18 mouse cellular contexts compared by ENCODE assay signal in genomic region chr11:22718036-22718435, GRCm38 (mm10).
"Had no signal": no experiment of that assay in that cellular context is flagged by ENCODE, and none has a peak within 500 bp of the region (broad histone marks: within the 10 kb centered on the region; RNA-seq: fewer than 3 reads in every experiment).

No protein-coding gene starts in this region.

- DNase-seq: lung, adult 18-20 months; lung, embryonic 14.5 days; lung, postnatal 10 days; lung, postnatal 4 days; retina, postnatal 1 day; right cerebral cortex, adult 18-20 months; right cerebral cortex, postnatal 25 days; right cerebral cortex, postnatal 4 days; spleen, adult 18-20 months; thymus, adult 18-20 months; thymus, postnatal 14 days; thymus, postnatal 36 days had no signal

- H3K27ac ChIP-seq: liver, embryonic 14.5 days; midbrain, embryonic 10.5 days; midbrain, embryonic 13.5 days; neural tube, embryonic 13.5 days; neural tube, embryonic 15.5 days had no signal

- H3K27me3 ChIP-seq: midbrain, embryonic 13.5 days; neural tube, embryonic 13.5 days; neural tube, embryonic 15.5 days had no signal

- H3K4me3 ChIP-seq: midbrain, embryonic 10.5 days; midbrain, embryonic 13.5 days; neural tube, embryonic 13.5 days; neural tube, embryonic 15.5 days had no signal

- H3K36me3 ChIP-seq: midbrain, embryonic 10.5 days; midbrain, embryonic 13.5 days; neural tube, embryonic 13.5 days; neural tube, embryonic 15.5 days had no signal

- H3K9ac ChIP-seq: liver, embryonic 14.5 days; lung, embryonic 14.5 days; midbrain, embryonic 13.5 days; neural tube, embryonic 13.5 days; neural tube, embryonic 15.5 days had no signal

- ATAC-seq: midbrain, embryonic 13.5 days; midbrain, embryonic 16.5 days had no signal

- H3K9me3 ChIP-seq: midbrain, embryonic 10.5 days; midbrain, embryonic 13.5 days; neural tube, embryonic 13.5 days; neural tube, embryonic 15.5 days had no signal

- H3K4me2 ChIP-seq: lung, embryonic 14.5 days; midbrain, embryonic 13.5 days; neural tube, embryonic 13.5 days; neural tube, embryonic 15.5 days had no signal

- H3K4me1 ChIP-seq: midbrain, embryonic 10.5 days; midbrain, embryonic 13.5 days; neural tube, embryonic 13.5 days; neural tube, embryonic 15.5 days had no signal
